Mouse (Mus musculus) brain, embryonic 14.5 days (tissue): Measurements from ENCODE around the gene Uprt. TPM values are rescaled to one million over a fixed set of nuclear protein-coding genes. Genes with fewer than 3 reads are reported as not detected.

Experiments
- DNase-seq: peaks from one replicate; pipeline ENCODE4 v3.0.0-alpha.2; 2011; ENCODE audit warnings: low read depth
- CTCF ChIP-seq: fragments of 200-500 bp; IDR thresholded peaks from 2 replicates; pipeline ENCODE4 v1.5.1; 2012; ENCODE audit warnings: inconsistent platforms, mild to moderate bottlenecking, moderate library complexity, borderline replicate concordance; ENCODE audit not compliant: insufficient read depth, insufficient read length; ENCODE audit errors: extremely low read depth
- POLR2A ChIP-seq: fragments of 200-500 bp; IDR thresholded peaks from 2 replicates; pipeline ENCODE4 v1.6.1; 2012; ENCODE audit warnings: mild to moderate bottlenecking, inconsistent platforms, borderline replicate concordance; ENCODE audit not compliant: poor library complexity, insufficient read depth, insufficient read length, severe bottlenecking; ENCODE audit errors: extremely low read depth
- polyA plus RNA-seq: library from polyadenylated mRNA; depleted of rRNA; stranded (reverse); fragments of >200 nt; gene quantifications from 2 replicates; pipeline ENCODE4 v1.2.3, GENCODE M21; 2012; rRNA removed

Gene Uprt
- polyA plus RNA-seq, 1 experiment: 5.4 TPM

DNA sequence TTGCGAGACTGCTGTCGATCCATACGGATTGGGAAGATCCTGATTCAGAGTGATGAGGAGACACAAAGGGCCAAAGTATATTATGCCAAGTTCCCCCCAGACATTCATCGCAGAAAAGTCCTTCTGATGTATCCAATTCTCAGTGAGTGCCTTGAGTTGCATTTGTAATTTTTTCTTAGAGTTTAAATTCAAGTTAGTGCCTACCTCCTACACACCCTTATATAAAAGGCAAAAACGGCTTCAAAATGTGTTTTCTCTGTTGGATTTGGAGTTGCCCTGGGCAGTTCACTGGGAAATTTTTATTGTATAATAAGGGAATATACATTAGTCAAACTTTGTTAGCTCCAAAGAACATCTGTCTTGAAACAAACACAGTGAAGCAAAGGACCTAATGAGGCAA lies 19.1 kb downstream of the Uprt start:
- DNase-seq: no peak
- TF ChIP-seq POLR2A (no peak), CTCF (no peak)

DNA sequence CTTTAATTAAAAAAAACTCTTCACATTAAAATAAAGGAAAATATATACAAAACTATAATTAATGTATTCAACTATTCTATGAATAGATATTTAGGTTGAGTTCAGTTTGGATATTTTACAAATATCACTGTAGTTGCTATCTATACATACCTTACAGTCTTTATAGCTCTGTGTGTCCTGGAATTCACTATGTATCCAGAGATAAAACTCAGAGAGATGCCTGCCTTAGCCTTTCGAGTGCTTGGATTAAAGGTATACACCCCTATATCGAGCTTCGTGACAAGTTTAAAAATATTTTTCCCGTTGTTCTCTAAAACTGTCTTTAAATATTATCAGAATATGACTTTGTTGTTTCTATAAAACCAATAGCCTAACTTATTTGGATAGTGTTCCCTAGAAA lies 60.0 kb downstream of the Uprt start:
- DNase-seq: no peak
- no peak for TF ChIP-seq CTCF
- TF ChIP-seq POLR2A: no peak

DNA sequence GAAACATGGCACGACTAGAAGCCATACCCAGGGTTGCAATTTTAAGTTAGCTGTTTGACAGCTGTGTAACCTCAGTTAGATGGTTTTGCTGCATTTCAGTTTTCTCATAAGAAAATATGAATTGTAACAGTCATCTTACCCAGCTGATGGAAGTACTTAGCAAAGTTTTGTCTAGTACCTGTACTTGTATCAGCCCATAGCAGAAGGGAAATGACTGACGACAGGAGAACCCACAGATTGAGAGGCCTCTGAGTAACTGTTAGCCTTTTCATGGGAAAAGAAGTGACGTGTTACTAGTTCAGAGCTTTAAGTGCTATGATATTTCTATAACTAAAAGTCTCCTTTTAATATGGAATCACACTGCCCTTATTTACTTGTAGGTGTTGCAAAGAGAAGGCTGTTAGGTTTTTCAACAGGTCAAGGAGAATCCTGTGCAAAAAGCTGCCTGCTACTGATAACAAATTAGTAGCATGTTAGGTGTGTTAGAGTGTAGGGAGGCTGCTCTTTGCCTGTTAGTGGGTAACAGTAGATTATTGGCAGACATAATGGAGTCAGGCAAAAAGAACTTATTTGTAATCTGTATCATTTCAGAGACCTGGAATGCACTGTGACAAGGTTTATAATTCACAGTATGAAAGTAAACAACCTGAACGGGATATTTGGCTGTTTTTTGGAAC lies 61.4 kb downstream of the Uprt start:
- DNase-seq: no peak
- TF ChIP-seq CTCF: no peak
- no peak for TF ChIP-seq POLR2A

DNA sequence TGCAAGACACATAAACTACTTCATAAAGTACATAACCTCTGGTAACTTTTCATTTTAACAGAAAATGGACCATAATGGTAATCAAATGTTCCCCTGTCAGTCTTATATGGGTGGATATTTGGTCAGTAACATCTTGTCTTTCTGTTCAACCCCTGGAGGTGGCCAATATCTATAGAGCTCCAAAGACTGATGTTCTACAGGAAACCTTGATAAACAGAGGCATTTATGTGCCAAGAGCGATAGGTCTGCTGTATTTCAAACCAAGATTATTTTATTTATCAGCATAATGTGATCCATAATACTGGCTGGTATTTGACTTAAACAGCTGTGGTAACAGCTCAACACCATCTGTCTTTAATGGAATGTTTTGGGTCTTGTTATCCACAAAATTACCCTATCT lies 62.7 kb downstream of the Uprt start:
- TF ChIP-seq CTCF (no peak), POLR2A (no peak)
- no peak for DNase-seq

Other genes starting within 250 kb of the Uprt start
- 8.1 and 10.4 TPM in 2 replicates for gene Abcb7, start 69.0 kb upstream of the Uprt start, polyA plus RNA-seq
- 3.5 and 4.4 TPM in 2 replicates for gene Zdhhc15, start 188.2 kb downstream of the Uprt start, polyA plus RNA-seq